Mouse (Mus musculus): Measurements from ENCODE around the gene Il27ra.

DNA sequence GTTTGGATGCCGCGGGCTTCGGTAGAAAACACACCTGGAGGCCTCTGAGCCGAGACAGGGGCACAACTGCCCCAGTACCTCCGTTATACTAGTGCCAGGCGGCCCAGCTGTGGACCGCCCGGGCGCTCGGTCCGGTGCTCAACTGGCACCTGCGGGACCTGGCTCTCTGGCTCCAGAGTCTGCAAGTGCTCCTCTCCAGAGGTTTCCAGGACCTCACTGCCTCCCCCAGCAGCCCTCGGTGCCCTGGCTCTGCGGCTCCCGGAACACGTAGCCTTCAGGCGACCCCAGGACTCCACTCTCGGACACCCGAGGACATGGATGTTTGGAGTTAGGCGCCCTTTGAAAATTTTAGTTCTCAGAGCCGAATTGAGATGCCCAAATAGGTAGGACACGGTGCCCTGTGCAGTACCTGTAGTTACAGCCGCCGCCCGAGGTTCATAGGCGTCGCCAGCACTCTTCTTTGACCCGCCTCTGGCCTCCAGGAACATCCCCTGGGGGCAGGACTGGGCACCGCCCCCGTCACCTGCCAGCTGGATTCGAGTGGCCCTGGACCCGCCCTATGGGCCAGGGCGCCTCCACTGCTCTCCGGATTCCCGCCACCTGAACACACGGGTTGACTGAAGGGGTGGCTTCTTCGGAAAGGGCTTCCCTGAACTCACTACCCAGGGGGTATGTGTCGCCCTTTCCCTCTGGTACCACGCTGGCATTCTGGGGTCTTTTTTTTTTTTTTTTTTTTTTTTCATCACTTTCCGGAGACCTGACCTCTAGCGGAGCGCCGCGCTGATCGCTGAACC is 30.5 kb downstream of the Il27ra start, which contains the start of gene 2210011C24Rik:
- TF ChIP-seq CTCF (IDR thresholded peaks at IDR 0.05; ENCODE audit: low read depth) (no peak), EP300 (IDR thresholded peaks at IDR 0.05; ENCODE audit: low read depth) (no peak)
